ENCODE assay signal across 8 mouse cellular contexts in the genomic region with DNA sequence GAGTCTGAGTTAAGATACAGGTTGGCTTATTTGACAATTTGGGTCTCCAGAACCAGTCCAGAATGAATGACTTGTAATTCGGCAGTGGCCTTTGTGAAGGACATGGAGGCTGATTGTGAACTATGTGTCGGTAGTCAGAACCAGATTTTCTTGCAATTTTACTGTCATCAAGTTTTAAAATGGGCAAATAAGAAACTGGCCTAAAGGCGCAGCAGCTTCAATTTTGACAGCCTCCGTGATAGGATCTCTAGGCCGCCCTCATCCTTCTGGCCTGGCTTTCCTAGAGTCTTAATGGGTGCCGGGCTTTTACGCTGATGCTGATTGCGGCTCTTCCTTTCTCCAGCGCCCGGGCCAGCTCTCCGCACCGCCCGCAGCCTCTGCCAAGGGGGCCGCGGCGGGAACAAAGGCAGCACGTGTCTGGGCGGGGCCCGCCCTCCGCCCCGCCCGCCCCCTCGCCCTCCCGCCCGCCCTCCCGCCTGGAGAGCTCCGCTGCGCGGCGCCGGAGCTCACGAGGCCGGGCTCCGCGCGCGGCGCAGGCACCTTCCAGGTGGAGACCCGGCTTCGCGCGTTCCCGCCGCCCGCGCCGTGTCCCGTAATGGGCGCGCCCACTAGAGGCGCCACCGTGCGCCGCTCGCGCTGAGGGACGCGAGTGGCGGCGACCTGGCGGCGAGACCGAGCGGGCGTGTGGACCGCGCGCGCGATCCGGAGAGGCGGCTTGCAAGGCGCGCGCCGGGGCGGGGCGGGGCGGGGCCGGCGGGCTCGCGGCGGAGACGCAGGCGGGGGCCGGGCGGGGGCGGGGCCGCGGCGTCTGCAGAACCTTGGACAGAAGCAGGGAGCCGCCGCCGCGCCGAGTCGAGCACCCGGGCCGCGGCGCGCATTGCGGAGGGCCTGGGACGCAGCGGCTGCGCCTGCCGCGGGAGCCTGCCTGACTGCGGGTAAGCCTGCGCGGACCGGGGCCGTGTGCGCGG. TPM values are rescaled to one million over a fixed set of nuclear protein-coding genes. Genes with fewer than 3 reads are reported as not detected.
DNase-seq lines count a peak whose midpoint lies in the region; ATAC-seq and TF ChIP-seq lines count a peak whose summit lies in the region.

A gene (plus strand): TSS at position 802 of the 968 bp plus-strand sequence.

- H3K36me3 ChIP-seq in forebrain, embryonic 11.5 days (ENCODE audit: control insufficient read depth, insufficient read depth, low read length): peaks cover 4% of the 10 kb centered on the region; the same call in 1 of the 2 replicates
- H3K36me3 ChIP-seq in heart, embryonic 16.5 days (ENCODE audit: control insufficient read depth, insufficient read depth): peaks cover 13% of the 10 kb centered on the region
- peaks cover 39% of the 10 kb centered on the region for H3K36me3 ChIP-seq in liver, embryonic 15.5 days (replicated peaks)
- peaks cover 12% of the 10 kb centered on the region for H3K36me3 ChIP-seq in neural tube, embryonic 12.5 days
- H3K36me3 ChIP-seq in stomach, postnatal 0 days (ENCODE audit: control insufficient read depth, insufficient read depth, low read length): 0 out of 2 replicates have a peak, but pooled peaks cover 2% of the 10 kb centered on the region

- H3K9me3 ChIP-seq in forebrain, embryonic 11.5 days (ENCODE audit: control insufficient read depth, low read length): no peaks in the 10 kb centered on the region
- H3K9me3 ChIP-seq in heart, embryonic 16.5 days (replicated peaks; ENCODE audit: control insufficient read depth, low read length): no peaks in the 10 kb centered on the region
- no peaks in the 10 kb centered on the region for H3K9me3 ChIP-seq in liver, embryonic 15.5 days (replicated peaks)
- H3K9me3 ChIP-seq in neural tube, embryonic 12.5 days: no peaks in the 10 kb centered on the region
- no peaks in the 10 kb centered on the region for H3K9me3 ChIP-seq in stomach, postnatal 0 days (ENCODE audit: control insufficient read depth, low read length)

- TF ChIP-seq EP300 in stomach, postnatal 0 days (optimal IDR thresholded peaks at IDR 0.05): no peak

- peak; percentile 87 for ATAC-seq in forebrain, embryonic 11.5 days (replicated peaks; ENCODE audit: low FRiP score)
- peak; percentile 93 for ATAC-seq in heart, embryonic 16.5 days (replicated peaks; ENCODE audit: extremely low read depth, insufficient read depth, low FRiP score)
- peak; percentile 91 for ATAC-seq in liver, embryonic 15.5 days (ENCODE audit: insufficient read depth)
- peak; percentile 89 for ATAC-seq in neural tube, embryonic 12.5 days (ENCODE audit: low FRiP score, low read depth)
- ATAC-seq in stomach, postnatal 0 days (ENCODE audit: low FRiP score, low TSS enrichment): peak; percentile 94

- H3K9ac ChIP-seq in forebrain, embryonic 11.5 days (ENCODE audit: low read length): peak within 1 kb of the TSS; percentile 91
- H3K9ac ChIP-seq in heart, embryonic 16.5 days (ENCODE audit: low read length): peak within 1 kb of the TSS; percentile 73
- H3K9ac ChIP-seq in liver, embryonic 15.5 days: peak within 1 kb of the TSS; percentile 64
- H3K9ac ChIP-seq in neural tube, embryonic 12.5 days: peak within 1 kb of the TSS; percentile 95
- peak within 1 kb of the TSS; percentile 56 for H3K9ac ChIP-seq in stomach, postnatal 0 days (ENCODE audit: low read length)

- peaks cover 13% of the 10 kb centered on the region; the same call in 1 of the 2 replicates for H3K4me1 ChIP-seq in forebrain, embryonic 11.5 days (replicated peaks; ENCODE audit: control insufficient read depth, insufficient read depth, low read length)
- peaks cover 12% of the 10 kb centered on the region for H3K4me1 ChIP-seq in heart, embryonic 16.5 days (ENCODE audit: control insufficient read depth, insufficient read depth, low read length)
- H3K4me1 ChIP-seq in liver, embryonic 15.5 days (replicated peaks): peaks cover 33% of the 10 kb centered on the region
- peaks cover 36% of the 10 kb centered on the region for H3K4me1 ChIP-seq in neural tube, embryonic 12.5 days
- H3K4me1 ChIP-seq in stomach, postnatal 0 days (replicated peaks; ENCODE audit: control insufficient read depth, insufficient read depth): peaks cover 5% of the 10 kb centered on the region; the same call in 1 of the 2 replicates

- TF ChIP-seq CTCF in stomach, postnatal 0 days (IDR thresholded peaks at IDR 0.05; ENCODE audit: low read depth): peak; percentile 64

- peak within 1 kb of the TSS; percentile 91 for H3K4me2 ChIP-seq in forebrain, embryonic 11.5 days (ENCODE audit: low read depth, low read length, severe bottlenecking)
- H3K4me2 ChIP-seq in heart, embryonic 16.5 days (ENCODE audit: low read depth, low read length): peak within 1 kb of the TSS; percentile 97
- H3K4me2 ChIP-seq in liver, embryonic 15.5 days: peak within 1 kb of the TSS; percentile 99
- peak within 1 kb of the TSS; percentile 81 for H3K4me2 ChIP-seq in neural tube, embryonic 12.5 days (replicated peaks)
- peak within 1 kb of the TSS; percentile 99 for H3K4me2 ChIP-seq in stomach, postnatal 0 days (replicated peaks; ENCODE audit: low read depth)

- WGBS in forebrain, embryonic 11.5 days: under 1% methylated on average over 50 of the region's 116 CpGs
- under 1% methylated on average over 79 of the region's 116 CpGs for WGBS in heart, embryonic 16.5 days
- WGBS in liver, embryonic 15.5 days (ENCODE audit: insufficient replicate concordance): under 1% methylated on average over 95 of the region's 116 CpGs
- under 1% methylated on average over 86 of the region's 116 CpGs for WGBS in neural tube, embryonic 12.5 days
- WGBS in stomach, postnatal 0 days: 2% methylated on average over 52 of the region's 116 CpGs

- H3K27me3 ChIP-seq in forebrain, embryonic 11.5 days (ENCODE audit: control insufficient read depth, insufficient read depth, low read length): peaks cover 7% of the 10 kb centered on the region; the same call in 1 of the 2 replicates
- 0 out of 2 replicates have a peak, but pooled peaks cover 6% of the 10 kb centered on the region for H3K27me3 ChIP-seq in heart, embryonic 16.5 days (ENCODE audit: control insufficient read depth, insufficient read depth, low read length)
- H3K27me3 ChIP-seq in liver, embryonic 15.5 days: peaks cover 28% of the 10 kb centered on the region
- peaks cover 9% of the 10 kb centered on the region; the same call in 1 of the 2 replicates for H3K27me3 ChIP-seq in neural tube, embryonic 12.5 days (replicated peaks)
- H3K27me3 ChIP-seq in stomach, postnatal 0 days (ENCODE audit: control insufficient read depth, insufficient read depth, low read length): no peaks in the 10 kb centered on the region

- H3K27ac ChIP-seq in forebrain, embryonic 11.5 days (ENCODE audit: low read depth, low read length): peak within 1 kb of the TSS; percentile 85
- peak within 1 kb of the TSS; percentile 53 for H3K27ac ChIP-seq in heart, embryonic 16.5 days (ENCODE audit: low read length)
- H3K27ac ChIP-seq in liver, embryonic 15.5 days (replicated peaks): peak within 1 kb of the TSS; percentile 58
- H3K27ac ChIP-seq in neural tube, embryonic 12.5 days: peak within 1 kb of the TSS; percentile 93
- peak within 1 kb of the TSS; percentile 69 for H3K27ac ChIP-seq in stomach, postnatal 0 days (replicated peaks)

- peak; percentile 81 for DNase-seq in ES-CJ7 (ENCODE audit: low read depth, low spot score)
- DNase-seq in c-Kit-positive CD71-positive TER-119-negative erythroid progenitor cells, embryonic 14.5 days (ENCODE audit: low read depth): peak; percentile 65
- peak; percentile 96 for DNase-seq in forebrain, embryonic 11.5 days (ENCODE audit: low spot score)
- DNase-seq in kidney, postnatal 25 days: peak; percentile 82 to 92
- peak; percentile 94 for DNase-seq in stomach, postnatal 0 days (ENCODE audit: low spot score)

- H3K4me3 ChIP-seq in forebrain, embryonic 11.5 days (ENCODE audit: low read depth, low read length): peak within 1 kb of the TSS; percentile 75
- H3K4me3 ChIP-seq in heart, embryonic 16.5 days (ENCODE audit: low read length): peak within 1 kb of the TSS; percentile 73
- H3K4me3 ChIP-seq in liver, embryonic 15.5 days (replicated peaks): peak within 1 kb of the TSS; percentile 66
- peak within 1 kb of the TSS; percentile 82 for H3K4me3 ChIP-seq in neural tube, embryonic 12.5 days
- peak within 1 kb of the TSS; percentile 67 for H3K4me3 ChIP-seq in stomach, postnatal 0 days (ENCODE audit: low read depth, low read length)

RNA-seq across cellular contexts. Expression of the gene that starts here (rescaled TPM):
- 15.7 and 18.4 TPM in 2 replicates for polyA plus RNA-seq in forebrain, embryonic 11.5 days (2014; fragmentation: Nextera tagmentation; extraction: Ambion mirVana)
- 0.30 and 0.55 TPM in 2 replicates for polyA plus RNA-seq in heart, embryonic 16.5 days (2015; fragmentation: Nextera tagmentation; extraction: Ambion mirVana)
- polyA plus RNA-seq in liver, embryonic 15.5 days (2015; fragmentation: Nextera tagmentation; extraction: Ambion mirVana): 0.29 and 0.33 TPM in 2 replicates
- polyA plus RNA-seq in neural tube, embryonic 12.5 days (2016; fragmentation: Nextera tagmentation; extraction: Ambion mirVana): 73.1 and 74.2 TPM in 2 replicates
- 0.57 and 0.75 TPM in 2 replicates for polyA plus RNA-seq in stomach, postnatal 0 days (2015; fragmentation: Nextera tagmentation; extraction: Ambion mirVana)

Comparison
In these comparisons a context has a peak if more than half of its experiments do, and no peak if none do; other contexts are left out.
1. Peak in every context shown above with its lines: DNase-seq, ATAC-seq, H3K4me3 ChIP-seq and H3K27ac ChIP-seq.
2. Peak in ATAC-seq, H3K4me3 ChIP-seq, H3K27ac ChIP-seq, H3K9ac ChIP-seq and H3K4me2 ChIP-seq in heart, embryonic 16.5 days; RNA of the gene not detected or under 1 TPM.
3. Peak in ATAC-seq, H3K4me3 ChIP-seq, H3K27ac ChIP-seq, H3K9ac ChIP-seq and H3K4me2 ChIP-seq in liver, embryonic 15.5 days; RNA of the gene not detected or under 1 TPM.
4. Peak in DNase-seq, ATAC-seq, H3K4me3 ChIP-seq, H3K27ac ChIP-seq, H3K9ac ChIP-seq and H3K4me2 ChIP-seq in stomach, postnatal 0 days; RNA of the gene not detected or under 1 TPM.